Comparison of ENCODE assay signal across 8 mouse cellular contexts in the genomic region with DNA sequence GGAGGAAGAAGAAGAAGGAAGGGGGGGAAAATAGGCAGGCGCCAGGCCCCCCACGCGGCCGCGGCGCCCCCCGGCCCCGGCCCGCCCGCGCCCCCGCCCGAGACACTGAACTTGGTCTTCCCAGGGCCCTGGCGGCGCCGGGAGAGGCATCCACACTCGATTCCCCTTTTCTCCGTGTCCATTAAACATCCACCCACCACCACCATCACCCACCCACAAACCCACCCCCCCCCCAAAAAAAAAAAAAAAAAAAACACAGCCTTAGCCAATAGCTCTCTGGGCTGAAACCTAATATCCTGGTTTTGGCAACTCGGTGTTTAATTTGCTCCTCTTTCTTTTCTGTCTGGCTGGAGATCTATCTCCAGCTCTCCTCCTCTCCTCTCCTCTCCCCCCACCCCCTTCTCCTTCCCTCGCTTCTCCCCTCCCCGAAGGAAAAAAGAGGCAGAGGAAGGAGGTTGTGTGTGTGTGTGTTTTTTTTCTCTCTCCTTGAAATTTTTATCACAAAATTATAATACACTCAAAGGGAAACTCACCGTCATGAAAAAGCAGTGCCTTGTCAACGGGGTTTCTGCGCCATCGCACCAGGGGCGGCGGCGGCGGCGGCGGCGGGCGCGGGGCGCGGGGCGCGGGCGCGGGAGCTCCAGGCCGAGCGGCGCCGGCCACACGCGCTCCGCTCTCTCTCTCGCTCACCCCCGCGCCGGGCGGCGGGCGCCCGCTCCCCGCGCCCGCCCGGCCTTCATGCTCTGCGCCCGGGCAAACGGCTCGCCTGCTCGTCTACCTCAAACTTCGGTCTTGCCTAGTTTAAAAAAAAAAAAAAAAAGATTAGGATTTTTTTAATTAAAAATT. TPM values are rescaled to one million over a fixed set of nuclear protein-coding genes. Genes with fewer than 3 reads are reported as not detected.
DNase-seq lines count a peak whose midpoint lies in the region; ATAC-seq and TF ChIP-seq lines count a peak whose summit lies in the region.

A gene (minus strand): TSS at position 580 of the 846 bp plus-strand sequence.

- no peaks in the 10 kb centered on the region for H3K36me3 ChIP-seq in heart, embryonic 12.5 days
- H3K36me3 ChIP-seq in kidney, embryonic 16.5 days (ENCODE audit: insufficient read depth, low read length): no peaks in the 10 kb centered on the region
- H3K36me3 ChIP-seq in liver, embryonic 14.5 days (replicated peaks; ENCODE audit: control insufficient read depth, insufficient read depth, low read depth): no peaks in the 10 kb centered on the region
- no peaks in the 10 kb centered on the region for H3K36me3 ChIP-seq in stomach, embryonic 15.5 days

- TF ChIP-seq EP300 in liver, embryonic 14.5 days (IDR thresholded peaks at IDR 0.05; ENCODE audit: low read depth): no peak

- peak; percentile 66 for ATAC-seq in heart, embryonic 12.5 days (ENCODE audit: insufficient number of reproducible peaks, low FRiP score)
- ATAC-seq in kidney, embryonic 16.5 days (ENCODE audit: low FRiP score, low TSS enrichment): peak; percentile 73
- peak; percentile 31 for ATAC-seq in liver, embryonic 14.5 days (ENCODE audit: insufficient read depth)
- peak; percentile 42 for ATAC-seq in stomach, embryonic 15.5 days (ENCODE audit: insufficient read depth, low FRiP score, low read depth)

- peak within 1 kb of the TSS; percentile 95 for H3K4me3 ChIP-seq in embryonic fibroblast, embryonic 13.5 days (ENCODE audit: insufficient read depth, low read length)
- H3K4me3 ChIP-seq in heart, embryonic 12.5 days: peak within 1 kb of the TSS; percentile 99
- H3K4me3 ChIP-seq in kidney, embryonic 16.5 days (ENCODE audit: low read length): peak within 1 kb of the TSS; percentile 96
- peak within 1 kb of the TSS; percentile 96 to 98 for H3K4me3 ChIP-seq in liver, embryonic 14.5 days (ENCODE audit: insufficient read depth in 1 of 2, low read depth in 2 of 2, low read length in 2 of 2)
- peak within 1 kb of the TSS; percentile 84 for H3K4me3 ChIP-seq in stomach, embryonic 15.5 days (replicated peaks)

- peaks cover 10% of the 10 kb centered on the region for H3K4me1 ChIP-seq in embryonic fibroblast, embryonic 13.5 days (ENCODE audit: control insufficient read depth, insufficient read depth, low read length)
- H3K4me1 ChIP-seq in heart, embryonic 12.5 days (replicated peaks): peaks cover 28% of the 10 kb centered on the region
- H3K4me1 ChIP-seq in kidney, embryonic 16.5 days (ENCODE audit: insufficient read depth, low read length): peaks cover 28% of the 10 kb centered on the region
- H3K4me1 ChIP-seq in liver, embryonic 14.5 days (replicated peaks; ENCODE audit: control insufficient read depth in 2 of 2, insufficient read depth in 2 of 2, low read length in 1 of 2): peaks cover 13 to 21% of the 10 kb centered on the region in 2 experiments
- peaks cover 18% of the 10 kb centered on the region for H3K4me1 ChIP-seq in stomach, embryonic 15.5 days

- no peaks in the 10 kb centered on the region for H3K27me3 ChIP-seq in heart, embryonic 12.5 days (replicated peaks)
- H3K27me3 ChIP-seq in kidney, embryonic 16.5 days (ENCODE audit: insufficient read depth, low read length): no peaks in the 10 kb centered on the region
- H3K27me3 ChIP-seq in liver, embryonic 14.5 days (ENCODE audit: control insufficient read depth, insufficient read depth, low read length): no peaks in the 10 kb centered on the region
- H3K27me3 ChIP-seq in stomach, embryonic 15.5 days (replicated peaks): no peaks in the 10 kb centered on the region

- TF ChIP-seq CTCF in embryonic fibroblast, embryonic 13.5 days (IDR thresholded peaks at IDR 0.05; ENCODE audit: borderline replicate concordance, insufficient read depth, low read length): no peak
- no peak for TF ChIP-seq CTCF in liver, embryonic 14.5 days (IDR thresholded peaks at IDR 0.05; ENCODE audit: low read depth)

- no peaks in the 10 kb centered on the region for H3K9me3 ChIP-seq in heart, embryonic 12.5 days (replicated peaks)
- H3K9me3 ChIP-seq in kidney, embryonic 16.5 days (ENCODE audit: low read length): no peaks in the 10 kb centered on the region
- no peaks in the 10 kb centered on the region for H3K9me3 ChIP-seq in liver, embryonic 14.5 days (ENCODE audit: control insufficient read depth, low read length)
- no peaks in the 10 kb centered on the region for H3K9me3 ChIP-seq in stomach, embryonic 15.5 days

- peak; percentile 85 for DNase-seq in CD4-positive, CD25-positive, alpha-beta regulatory T cell, adult 2 months (ENCODE audit: low read depth, low spot score)
- peak; percentile 49 to 51 for DNase-seq in adrenal gland, postnatal 4 days (ENCODE audit: low spot score in 2 of 2)
- DNase-seq in liver, embryonic 14.5 days (ENCODE audit: low read depth in 3 of 3, low spot score in 3 of 3): peak in 1 of 3 experiments; percentile 24
- peak; percentile 84 for DNase-seq in neural tube, embryonic 10.5 days (ENCODE audit: extremely low spot score, low spot score)

- H3K9ac ChIP-seq in heart, embryonic 12.5 days: peak within 1 kb of the TSS; percentile 100
- H3K9ac ChIP-seq in kidney, embryonic 16.5 days (replicated peaks; ENCODE audit: low read length): peak within 1 kb of the TSS; percentile 100
- peak within 1 kb of the TSS; percentile 96 for H3K9ac ChIP-seq in liver, embryonic 14.5 days (replicated peaks)
- peak within 1 kb of the TSS; percentile 93 for H3K9ac ChIP-seq in stomach, embryonic 15.5 days

- 3% methylated on average over 57 of the region's 65 CpGs for WGBS in heart, embryonic 12.5 days
- under 1% methylated on average over 52 of the region's 65 CpGs for whole genome bisulfite sequencing in kidney, embryonic 16.5 days
- WGBS in liver, embryonic 14.5 days (ENCODE audit: insufficient replicate concordance): under 1% methylated on average over 62 of the region's 65 CpGs
- 0% methylated on average over 37 of the region's 65 CpGs for WGBS in stomach, embryonic 15.5 days

- TF ChIP-seq POLR2A in embryonic fibroblast, embryonic 13.5 days (IDR thresholded peaks at IDR 0.05; ENCODE audit: low read depth, low read length): peak; percentile 55

- H3K4me2 ChIP-seq in heart, embryonic 12.5 days: peak within 1 kb of the TSS; percentile 62
- H3K4me2 ChIP-seq in kidney, embryonic 16.5 days (replicated peaks; ENCODE audit: low read depth, low read length): peak within 1 kb of the TSS; percentile 57
- H3K4me2 ChIP-seq in liver, embryonic 14.5 days (ENCODE audit: low read depth): peak within 1 kb of the TSS; percentile 65
- peak within 1 kb of the TSS; percentile 55 for H3K4me2 ChIP-seq in stomach, embryonic 15.5 days

- H3K27ac ChIP-seq in embryonic fibroblast, embryonic 13.5 days (ENCODE audit: insufficient read depth, low read length): peak within 1 kb of the TSS; percentile 100
- H3K27ac ChIP-seq in heart, embryonic 12.5 days (ENCODE audit: poor library complexity, severe bottlenecking): peak within 1 kb of the TSS; percentile 100
- peak within 1 kb of the TSS; percentile 100 for H3K27ac ChIP-seq in kidney, embryonic 16.5 days (ENCODE audit: low read length)
- peak within 1 kb of the TSS; percentile 88 for H3K27ac ChIP-seq in liver, embryonic 14.5 days
- peak within 1 kb of the TSS; percentile 100 for H3K27ac ChIP-seq in stomach, embryonic 15.5 days

RNA-seq across cellular contexts. Expression of the gene that starts here (rescaled TPM):
- total RNA-seq in adrenal gland, postnatal 4 days (2021): 10 to 100 TPM; 21.6 to 24.8 TPM
- polyA plus RNA-seq in embryonic fibroblast, embryonic 13.5 days (2011; ENCODE audit: insufficient read length, low read depth, missing spikeins): 9.4 and 14.0 TPM in 2 replicates
- polyA plus RNA-seq in heart, embryonic 12.5 days (2016; fragmentation: Nextera tagmentation; extraction: Ambion mirVana): 4.0 and 5.7 TPM in 2 replicates
- 3.2 and 3.6 TPM in 2 replicates for polyA plus RNA-seq in kidney, embryonic 16.5 days (2015; fragmentation: Nextera tagmentation; extraction: Ambion mirVana)
- 2.5 and 3.0 TPM in 2 replicates for polyA plus RNA-seq in liver, embryonic 14.5 days (2012; rRNA removed)
- polyA plus RNA-seq in liver, embryonic 14.5 days (2014; fragmentation: Nextera tagmentation; extraction: Ambion mirVana): 3.4 and 3.5 TPM in 2 replicates
- polyA plus RNA-seq in stomach, embryonic 15.5 days (2015; fragmentation: Nextera tagmentation; extraction: Ambion mirVana): 4.6 and 5.6 TPM in 2 replicates
